ENCODE assay signal across 19 mouse cellular contexts in the genomic region with DNA sequence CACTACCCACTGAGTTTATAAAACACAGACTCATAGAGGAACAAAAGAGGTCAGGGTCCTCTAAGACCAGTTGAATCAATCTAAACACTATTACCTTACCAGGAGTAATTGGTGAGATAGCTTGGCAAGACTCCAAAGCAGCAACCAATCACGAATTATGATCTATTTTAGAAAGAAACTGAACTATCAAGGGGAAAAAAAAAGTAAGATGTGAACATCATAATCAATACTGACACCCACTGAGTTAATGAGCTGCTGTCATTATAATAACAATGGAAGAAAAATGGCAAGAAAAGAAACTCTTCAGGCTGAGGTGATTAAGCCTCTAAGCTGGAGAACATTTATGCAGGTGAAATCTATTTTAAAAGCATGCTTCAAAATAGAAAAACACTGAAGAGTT.
"Had no signal": no experiment of that assay in that cellular context is flagged by ENCODE, and none has a peak within 500 bp of the region (broad histone marks: within the 10 kb centered on the region; RNA-seq: fewer than 3 reads in every experiment).

No protein-coding gene starts in this region.

- H3K36me3 ChIP-seq: lung, embryonic 15.5 days; midbrain, embryonic 13.5 days; midbrain, embryonic 15.5 days; neural tube, embryonic 12.5 days had no signal

- H3K9me3 ChIP-seq: lung, embryonic 15.5 days; megakaryocyte, embryonic 14.5 days; midbrain, embryonic 13.5 days; midbrain, embryonic 15.5 days; neural tube, embryonic 12.5 days had no signal

- H3K27me3 ChIP-seq: lung, embryonic 15.5 days; megakaryocyte, embryonic 14.5 days; midbrain, embryonic 13.5 days; midbrain, embryonic 15.5 days; neural tube, embryonic 12.5 days had no signal

- DNase-seq: liver, postnatal 0 days; lung, adult 2 months; lung, postnatal 14 days; lung, postnatal 36 days; right cerebral cortex, adult 18-20 months; right cerebral cortex, postnatal 25 days; right cerebral cortex, postnatal 4 days; spleen, adult 18-20 months; thymus, adult 18-20 months; thymus, postnatal 14 days; thymus, postnatal 36 days had no signal

- H3K4me3 ChIP-seq: lung, embryonic 15.5 days; megakaryocyte, embryonic 14.5 days; midbrain, embryonic 13.5 days; midbrain, embryonic 15.5 days; neural tube, embryonic 12.5 days had no signal

- H3K4me1 ChIP-seq: lung, embryonic 15.5 days; megakaryocyte, embryonic 14.5 days; neural tube, embryonic 12.5 days had no signal

- ATAC-seq: liver, postnatal 0 days; lung, postnatal 0 days; midbrain, embryonic 13.5 days; midbrain, embryonic 15.5 days had no signal

- H3K4me2 ChIP-seq: lung, embryonic 15.5 days; midbrain, embryonic 11.5 days; midbrain, embryonic 13.5 days; midbrain, embryonic 15.5 days; neural tube, embryonic 12.5 days had no signal

- H3K27ac ChIP-seq: lung, embryonic 15.5 days; macrophage; midbrain, embryonic 13.5 days; midbrain, embryonic 15.5 days; neural tube, embryonic 12.5 days had no signal

- H3K9ac ChIP-seq: liver, postnatal 0 days; lung, embryonic 15.5 days; midbrain, embryonic 13.5 days; midbrain, embryonic 15.5 days; neural tube, embryonic 12.5 days had no signal
